Mouse (Mus musculus): ENCODE data around the gene Egfl7.

GRCm38 (mm10) chr2:26561351-26562016 lies 18.3 kb upstream of the Egfl7 start:
- TF ChIP-seq CTCF (IDR thresholded peaks at IDR 0.05; ENCODE audit: control insufficient read depth, insufficient read depth, insufficient read length) (peak; percentile 76), MAX (IDR thresholded peaks at IDR 0.05) (no peak), USF1 (IDR thresholded peaks at IDR 0.05; ENCODE audit: low read depth) (no peak)

Data from C2C12 (cell line).